Mouse (Mus musculus): ENCODE results near the gene Abi3bp. TPM values are rescaled to one million over a fixed set of nuclear protein-coding genes. Genes with fewer than 3 reads are reported as not detected.
A peak's percentile ranks its signal among the peaks of the same experiment; 100 is the strongest.

The Abi3bp gene
- total and polyA plus RNA-seq, 2 experiments from 2014 or later: 2.2 to 4.2 TPM

DNA sequence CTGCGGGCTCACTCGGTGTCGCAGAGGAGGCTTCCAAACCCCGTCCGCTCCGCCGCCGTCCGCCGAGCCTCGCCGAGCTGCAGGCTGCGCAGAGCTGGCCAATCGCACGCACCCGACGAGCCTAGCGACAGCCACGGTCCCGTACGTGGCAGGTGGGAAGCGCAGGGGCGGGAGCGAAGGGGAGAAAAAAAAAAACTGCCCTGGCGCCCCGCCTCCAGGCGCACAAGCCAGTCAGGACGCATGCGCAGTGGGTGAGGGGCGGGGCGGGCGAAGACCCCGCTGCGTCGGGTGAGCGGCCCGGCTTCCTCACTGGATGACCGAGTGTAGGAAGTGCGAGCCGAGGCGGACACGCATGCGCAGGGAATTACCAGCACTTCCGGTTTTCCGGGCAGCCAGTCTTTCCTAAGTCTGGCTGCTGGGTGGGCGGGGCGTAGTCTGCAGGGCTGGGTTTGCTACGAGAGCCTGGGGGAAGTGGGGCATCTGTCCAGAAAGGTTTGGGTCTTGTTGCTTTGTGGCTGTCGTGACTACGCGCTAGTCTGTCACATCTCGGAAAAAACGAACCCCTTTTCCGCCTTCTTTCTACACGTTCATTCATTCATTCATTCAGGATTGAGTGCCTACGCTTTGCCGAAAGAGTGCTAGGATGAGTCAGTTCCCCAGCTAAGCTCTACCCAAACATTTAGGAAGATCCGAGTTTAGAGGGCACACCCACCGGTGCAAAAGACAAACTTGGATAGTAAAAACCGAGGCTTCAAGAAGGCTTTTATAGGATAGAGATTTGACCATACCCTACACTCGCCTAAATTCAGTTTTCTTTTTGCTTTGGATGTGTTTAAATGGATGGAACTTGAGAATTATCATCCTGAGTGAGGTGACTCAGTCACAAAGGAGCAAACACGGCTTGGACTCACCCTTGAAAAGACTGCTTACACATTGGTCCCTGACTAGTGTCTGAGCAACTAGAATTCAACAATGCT lies 239.8 kb downstream of the Abi3bp start, which contains the start of gene Tfg:
Tfg (minus strand) TSS at position 227 of the 977 bp plus-strand sequence.
- ATAC-seq (ENCODE audit: insufficient read depth, low read depth): peak; percentile 95
- WGBS: under 1% methylated on average over 61 of the region's 62 CpGs
- H3K4me3 ChIP-seq (ENCODE audit: low read depth, low read length): peak within 1 kb of the TSS; percentile 76
- no peak for TF ChIP-seq EP300 (IDR thresholded peaks at IDR 0.05; ENCODE audit: low read depth)
- no peak for TF ChIP-seq CTCF (IDR thresholded peaks at IDR 0.05; ENCODE audit: low read depth)
- H3K9ac ChIP-seq (replicated peaks; ENCODE audit: low read depth, low read length): peak within 1 kb of the TSS; percentile 91
- H3K4me2 ChIP-seq (ENCODE audit: low read depth, low read length): peak within 1 kb of the TSS; percentile 84
- H3K27ac ChIP-seq (ENCODE audit: low read depth): peak within 1 kb of the TSS; percentile 97
- H3K27me3 ChIP-seq (ENCODE audit: control insufficient read depth, insufficient read depth, low read length): no peaks in the 10 kb centered on the region
- H3K4me1 ChIP-seq (ENCODE audit: control insufficient read depth, insufficient read depth): peaks cover 15% of the 10 kb centered on the region; the same call in 1 of the 2 replicates
- no peaks in the 10 kb centered on the region for H3K9me3 ChIP-seq (replicated peaks; ENCODE audit: control insufficient read depth, low read length)
- no peaks in the 10 kb centered on the region for H3K36me3 ChIP-seq (replicated peaks; ENCODE audit: control insufficient read depth, insufficient read depth, low read length)
- DNase-seq (ENCODE audit: low spot score): peak; percentile 99

DNA sequence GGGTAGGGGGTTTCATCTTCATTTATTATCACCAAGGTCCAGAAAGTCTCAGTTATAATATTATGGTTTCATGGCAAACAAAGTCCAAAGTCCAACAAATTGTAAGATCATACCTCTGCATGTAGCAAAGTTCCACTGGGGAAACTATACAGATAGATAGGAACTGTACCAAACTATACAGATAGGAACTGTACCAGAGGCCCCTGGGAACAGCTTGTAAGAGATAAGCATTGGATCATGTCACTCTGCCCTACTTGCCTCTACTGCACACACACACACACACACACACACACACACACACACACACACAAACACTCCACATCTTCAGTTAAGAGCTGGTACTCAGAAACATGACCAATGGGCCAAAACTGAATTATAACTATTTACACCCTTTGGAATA lies 241.4 kb downstream of the Abi3bp start:
- Histone ChIP-seq H3K36me3 (replicated peaks; ENCODE audit: control insufficient read depth, insufficient read depth, low read length) (no peaks in the 10 kb centered on the region), H3K4me3 (ENCODE audit: low read depth, low read length) (no peak overlapping the region), H3K9me3 (replicated peaks; ENCODE audit: control insufficient read depth, low read length) (no peaks in the 10 kb centered on the region), H3K4me2 (ENCODE audit: low read depth, low read length) (no peak overlapping the region), H3K27ac (ENCODE audit: low read depth) (no peak overlapping the region), H3K27me3 (ENCODE audit: control insufficient read depth, insufficient read depth, low read length) (no peaks in the 10 kb centered on the region), H3K9ac (replicated peaks; ENCODE audit: low read depth, low read length) (no peak overlapping the region), H3K4me1 (ENCODE audit: control insufficient read depth, insufficient read depth) (peaks cover 15% of the 10 kb centered on the region; the same call in 1 of the 2 replicates)
- ATAC-seq (ENCODE audit: insufficient read depth, low read depth) (no peak), DNase-seq (ENCODE audit: low spot score) (no peak)
- TF ChIP-seq CTCF (IDR thresholded peaks at IDR 0.05; ENCODE audit: low read depth): no peak
- TF ChIP-seq EP300 (IDR thresholded peaks at IDR 0.05; ENCODE audit: low read depth): no peak

DNA sequence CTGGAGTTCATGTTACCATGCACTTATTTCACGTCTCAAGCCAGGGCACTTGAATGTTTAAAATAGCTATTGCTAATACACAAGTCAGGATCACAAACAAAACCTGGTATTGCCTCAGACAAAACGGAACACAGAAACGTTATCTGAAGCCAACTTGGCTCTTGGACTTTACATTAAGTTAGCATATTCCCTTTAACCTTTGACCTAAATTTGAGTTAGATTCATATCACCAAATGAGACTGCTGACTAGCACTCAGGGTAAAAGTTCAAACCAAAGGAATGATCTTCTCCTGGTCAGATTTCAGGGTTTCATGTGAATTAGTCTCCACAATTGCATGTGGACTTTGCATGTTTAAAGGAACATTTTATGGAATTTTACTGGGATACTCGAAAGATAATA lies 244.7 kb downstream of the Abi3bp start:
- no peaks in the 10 kb centered on the region for H3K4me1 ChIP-seq (ENCODE audit: control insufficient read depth, insufficient read depth)

DNA sequence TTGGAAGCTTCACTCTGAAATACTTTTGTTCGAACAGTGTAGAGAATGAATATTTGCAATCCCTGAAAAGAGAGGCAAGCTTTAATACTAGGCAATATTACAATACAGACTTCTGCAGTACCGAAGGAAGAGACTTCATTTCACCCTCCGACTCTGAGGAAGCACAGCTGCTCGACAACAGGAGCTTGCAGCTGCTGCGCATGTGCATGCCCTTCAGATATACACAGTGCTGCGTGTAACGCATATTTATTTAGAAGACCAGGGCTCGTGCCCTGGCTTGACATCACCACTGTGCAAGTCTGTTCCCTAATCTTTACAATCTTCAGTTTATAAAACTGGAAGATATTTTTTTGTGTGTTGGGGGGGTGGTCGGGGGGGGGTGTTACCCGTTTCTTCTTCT lies 247.2 kb downstream of the Abi3bp start:
- no peak for ATAC-seq (ENCODE audit: insufficient read depth, low read depth)
- Histone ChIP-seq H3K9ac (replicated peaks; ENCODE audit: low read depth, low read length) (no peak overlapping the region), H3K4me1 (ENCODE audit: control insufficient read depth, insufficient read depth) (no peaks in the 10 kb centered on the region), H3K36me3 (replicated peaks; ENCODE audit: control insufficient read depth, insufficient read depth, low read length) (no peaks in the 10 kb centered on the region), H3K4me2 (ENCODE audit: low read depth, low read length) (no peak overlapping the region), H3K4me3 (ENCODE audit: low read depth, low read length) (no peak overlapping the region), H3K27ac (ENCODE audit: low read depth) (no peak overlapping the region), H3K9me3 (replicated peaks; ENCODE audit: control insufficient read depth, low read length) (no peaks in the 10 kb centered on the region), H3K27me3 (ENCODE audit: control insufficient read depth, insufficient read depth, low read length) (no peaks in the 10 kb centered on the region)
- no peak for TF ChIP-seq EP300 (IDR thresholded peaks at IDR 0.05; ENCODE audit: low read depth)
- TF ChIP-seq CTCF (IDR thresholded peaks at IDR 0.05; ENCODE audit: low read depth): no peak
- no peak for DNase-seq (ENCODE audit: low spot score)
- WGBS: 77% methylated on average over 10 of the region's 10 CpGs

More for the DNA sequence above, 244.7 kb downstream of the Abi3bp start:
- Histone ChIP-seq H3K4me2 (ENCODE audit: low read depth, low read length) (no peak overlapping the region), H3K27me3 (ENCODE audit: control insufficient read depth, insufficient read depth, low read length) (no peaks in the 10 kb centered on the region), H3K9ac (replicated peaks; ENCODE audit: low read depth, low read length) (no peak overlapping the region), H3K36me3 (replicated peaks; ENCODE audit: control insufficient read depth, insufficient read depth, low read length) (no peaks in the 10 kb centered on the region), H3K9me3 (replicated peaks; ENCODE audit: control insufficient read depth, low read length) (no peaks in the 10 kb centered on the region), H3K4me3 (ENCODE audit: low read depth, low read length) (no peak overlapping the region), H3K27ac (ENCODE audit: low read depth) (no peak overlapping the region)
- TF ChIP-seq CTCF (IDR thresholded peaks at IDR 0.05; ENCODE audit: low read depth): no peak
- TF ChIP-seq EP300 (IDR thresholded peaks at IDR 0.05; ENCODE audit: low read depth): no peak
- WGBS: 31% methylated on average over 4 of the region's 4 CpGs
- ATAC-seq (ENCODE audit: insufficient read depth, low read depth): no peak
- DNase-seq (ENCODE audit: low spot score): no peak

DNA sequence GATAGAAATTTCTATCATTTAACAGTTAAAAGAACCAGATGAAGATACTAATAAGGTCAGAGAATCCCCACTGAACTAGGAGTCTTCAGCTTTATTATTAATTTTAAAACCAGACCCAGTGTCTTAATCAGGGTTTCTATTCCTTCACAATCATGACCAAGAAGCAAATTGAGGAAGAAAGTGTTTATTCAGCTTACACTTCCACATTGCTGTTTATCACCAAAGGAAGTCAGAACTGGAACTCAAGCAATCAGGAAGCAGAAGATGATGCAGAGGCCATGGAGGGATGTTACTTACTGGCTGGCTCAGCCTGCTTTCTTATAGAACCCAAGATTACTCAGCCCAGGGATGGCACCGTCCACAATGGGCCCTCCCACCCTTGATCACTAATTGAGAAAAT lies 251.4 kb downstream of the Abi3bp start:
- no peak for DNase-seq (ENCODE audit: low spot score)
- no peak overlapping the region for H3K4me2 ChIP-seq (ENCODE audit: low read depth, low read length)
- ATAC-seq (ENCODE audit: insufficient read depth, low read depth): no peak
- TF ChIP-seq CTCF (IDR thresholded peaks at IDR 0.05; ENCODE audit: low read depth) (no peak), EP300 (IDR thresholded peaks at IDR 0.05; ENCODE audit: low read depth) (no peak)
- H3K9ac ChIP-seq (replicated peaks; ENCODE audit: low read depth, low read length): no peak overlapping the region
- no peaks in the 10 kb centered on the region for H3K9me3 ChIP-seq (replicated peaks; ENCODE audit: control insufficient read depth, low read length)
- H3K27me3 ChIP-seq (ENCODE audit: control insufficient read depth, insufficient read depth, low read length): no peaks in the 10 kb centered on the region
- H3K4me1 ChIP-seq (ENCODE audit: control insufficient read depth, insufficient read depth): no peaks in the 10 kb centered on the region
- H3K36me3 ChIP-seq (replicated peaks; ENCODE audit: control insufficient read depth, insufficient read depth, low read length): no peaks in the 10 kb centered on the region
- no peak overlapping the region for H3K4me3 ChIP-seq (ENCODE audit: low read depth, low read length)
- no peak overlapping the region for H3K27ac ChIP-seq (ENCODE audit: low read depth)
- 14% methylated on average over 1 of the region's 1 CpGs for WGBS

Other genes with a start within 250 kb of the Abi3bp start
- 64.1 and 65.2 TPM in 2 replicates for gene Tfg, start 239.6 kb downstream of the Abi3bp start, total RNA-seq (2014; rRNA removed; ENCODE audit: low replicate concordance)
- 98.2 and 101 TPM in 2 replicates for gene Tfg, start 239.6 kb downstream of the Abi3bp start, polyA plus RNA-seq (2015; fragmentation: Nextera tagmentation; extraction: Ambion mirVana)